Mouse (Mus musculus) B cell, adult 67 days (primary cell): Measurements from ENCODE around the gene Btbd35f11. TPM values are rescaled to one million over a fixed set of nuclear protein-coding genes. Genes with fewer than 3 reads are reported as not detected.

Experiments
- total RNA-seq, 2 experiments: library from RNA; stranded (reverse); gene quantifications; 4 replicates each; pipeline ENCODE4 v1.2.4; 2023

Gene Btbd35f11
- not detected for total RNA-seq

DNA sequence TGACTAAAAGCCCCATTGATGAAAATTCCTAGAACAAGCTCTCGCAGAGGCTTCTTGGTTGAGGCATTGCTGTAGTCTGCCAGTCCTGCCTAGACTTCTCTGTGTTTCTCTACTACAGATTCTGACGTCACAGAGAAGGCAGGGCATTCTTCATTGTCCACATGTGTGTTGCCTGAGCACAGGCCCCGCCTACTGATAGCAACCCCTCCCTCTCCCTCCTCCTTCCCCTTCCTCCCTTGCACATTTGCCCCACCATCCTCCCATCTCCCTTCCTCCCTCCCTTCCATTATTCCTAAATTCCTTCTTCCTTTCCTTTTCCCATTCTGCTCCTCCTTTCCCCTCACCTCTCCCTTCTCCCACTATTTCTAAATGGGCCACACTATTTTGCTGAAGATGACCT lies at the start of gene Btbd35f11:
TSS of gene Btbd35f11 (minus strand) at position 101 of the 400 bp plus-strand sequence.

Other genes with a start within 250 kb of the Btbd35f11 start
- gene Btbd35f24, start 247.9 kb downstream of the Btbd35f11 start, total RNA-seq = not detected